Mouse (Mus musculus) lung, postnatal 0 days (tissue): ENCODE data around the gene Rarg.

ENCODE experiments used
- CTCF ChIP-seq: IDR thresholded peaks from 2 replicates; pipeline ENCODE4 v1.5.1; 2016; ENCODE audit warnings: antibody characterized with exemption, mild to moderate bottlenecking
- EP300 ChIP-seq: IDR thresholded peaks from 2 replicates; pipeline ENCODE4 v1.6.1; 2016; ENCODE audit warnings: antibody characterized with exemption, mild to moderate bottlenecking, control low read depth

GRCm38 (mm10) chr15:102282463-102283292, 25.4 kb upstream of the Rarg start:
- TF ChIP-seq CTCF: no peak
- TF ChIP-seq EP300: no peak
